Mouse (Mus musculus): ENCODE measurements around the gene Slu7.

The Slu7 gene

GRCm38 (mm10) chr11:43485855-43486254 lies 52.3 kb downstream of the Slu7 start:
- no peak for DNase-seq (ENCODE audit: low spot score)

GRCm38 (mm10) chr11:43492663-43493062 lies 59.1 kb downstream of the Slu7 start:
- peak; percentile 65 for DNase-seq (ENCODE audit: low spot score)

GRCm38 (mm10) chr11:43493815-43494409 lies 60.4 kb downstream of the Slu7 start:
- DNase-seq (ENCODE audit: low spot score) = peak; percentile 59

- no peak for DNase-seq (ENCODE audit: low spot score)
Measured at GRCm38 (mm10) chr11:43495037-43495436, 61.5 kb downstream of the Slu7 start.

- peak; percentile 26 for DNase-seq (ENCODE audit: low spot score)
Measured at GRCm38 (mm10) chr11:43495532-43495931, 62.0 kb downstream of the Slu7 start.

All from lung, postnatal 25 days (tissue).